Mouse (Mus musculus): Measurements from ENCODE around the gene Gm2696.

- no peak for TF ChIP-seq CTCF (IDR thresholded peaks at IDR 0.05; ENCODE audit: low read depth, low read length)
- no peak for TF ChIP-seq GATA1 (IDR thresholded peaks at IDR 0.05; ENCODE audit: borderline replicate concordance, low read length)
- no peak for TF ChIP-seq TAL1 (conservative IDR thresholded peaks at IDR 0.05; ENCODE audit: low read depth, low read length)
- TF ChIP-seq POLR2AphosphoS5 (IDR thresholded peaks at IDR 0.05; ENCODE audit: insufficient replicate concordance, low read depth, low read length), result no peak
- TF ChIP-seq GATA2 (IDR thresholded peaks at IDR 0.05; ENCODE audit: borderline replicate concordance, low read depth, low read length), result no peak
Measured at GRCm38 (mm10) chr10:77835647-77836046, 21.2 kb downstream of the Gm2696 start, which contains the start of gene Krtap10-10.

Measured in G1E (cell line).